Mouse (Mus musculus): ENCODE measurements around the gene Cldn3.

Cldn3 gene

GRCm38 (mm10) chr5:134965852-134966821, 19.9 kb upstream of the Cldn3 start:
- peak; percentile 59 to 74 for DNase-seq

GRCm38 (mm10) chr5:134967164-134967944, 18.7 kb upstream of the Cldn3 start:
- DNase-seq, result no peak

- no peak for DNase-seq
Measured at GRCm38 (mm10) chr5:134970671-134971070, 15.3 kb upstream of the Cldn3 start.

- no peak for DNase-seq
Measured at GRCm38 (mm10) chr5:134973081-134973480, 12.9 kb upstream of the Cldn3 start.

- DNase-seq, result no peak
Measured at GRCm38 (mm10) chr5:134973526-134973925, 12.5 kb upstream of the Cldn3 start.

GRCm38 (mm10) chr5:134974294-134974693, 11.7 kb upstream of the Cldn3 start:
- DNase-seq, result no peak

GRCm38 (mm10) chr5:134974921-134975320, 11.1 kb upstream of the Cldn3 start:
- no peak for DNase-seq

- DNase-seq, result no peak
Measured at GRCm38 (mm10) chr5:134976164-134976563, 9.8 kb upstream of the Cldn3 start.

GRCm38 (mm10) chr5:134976577-134977250, 9.3 kb upstream of the Cldn3 start:
- DNase-seq, result no peak

GRCm38 (mm10) chr5:134977837-134978236, 8.2 kb upstream of the Cldn3 start:
- no peak for DNase-seq

- peak; percentile 24 to 50 for DNase-seq
Measured at GRCm38 (mm10) chr5:134981149-134981548, 4.9 kb upstream of the Cldn3 start.

GRCm38 (mm10) chr5:134983111-134983510, 2.9 kb upstream of the Cldn3 start:
- DNase-seq, result no peak

- DNase-seq, result no peak
Measured at GRCm38 (mm10) chr5:134983771-134984170, 2.2 kb upstream of the Cldn3 start.

GRCm38 (mm10) chr5:134986298-134987268, 569 bp downstream of the Cldn3 start:
- DNase-seq, result no peak

- no peak for DNase-seq
Measured at GRCm38 (mm10) chr5:134989166-134989565, 3.2 kb downstream of the Cldn3 start.

- no peak for DNase-seq
Measured at GRCm38 (mm10) chr5:134989741-134990140, 3.7 kb downstream of the Cldn3 start.

GRCm38 (mm10) chr5:134992566-134992965, 6.6 kb downstream of the Cldn3 start:
- no peak for DNase-seq

- DNase-seq, result no peak
Measured at GRCm38 (mm10) chr5:134998359-134998758, 12.3 kb downstream of the Cldn3 start.

GRCm38 (mm10) chr5:134999797-135000196, 13.8 kb downstream of the Cldn3 start:
- no peak for DNase-seq

GRCm38 (mm10) chr5:135000751-135001150, 14.7 kb downstream of the Cldn3 start:
- DNase-seq, result peak in 1 of 2 experiments; percentile 50

- peak; percentile 89 to 95 for DNase-seq
Measured at GRCm38 (mm10) chr5:135001309-135001708, 15.3 kb downstream of the Cldn3 start.

- DNase-seq, result peak; percentile 67 to 89
Measured at GRCm38 (mm10) chr5:135002151-135002550, 16.1 kb downstream of the Cldn3 start.

Data from kidney, postnatal 25 days (tissue).